Mouse (Mus musculus): ENCODE measurements at regions not wholly inside any gene's neighbourhood (a gene's known extent, or its start where the extent isn't known, plus 50 kb on each side); places are given as distances from the start of the nearest gene placed in this dataset.

GRCm38 (mm10) chr12:10573381-10573780, 182.8 kb downstream of the Rdh14 start:
- DNase-seq = no peak

GRCm38 (mm10) chr12:10582840-10583614, 192.5 kb downstream of the Rdh14 start:
- no peak for DNase-seq

- DNase-seq = peak; percentile 10
These were observed 193.5 kb downstream of the Rdh14 start for GRCm38 (mm10) chr12:10584026-10584425.

- peak; percentile 79 for DNase-seq
These were observed 199.0 kb downstream of the Rdh14 start for GRCm38 (mm10) chr12:10589537-10589936.

GRCm38 (mm10) chr12:10597976-10598746, 207.6 kb downstream of the Rdh14 start:
- DNase-seq = peak; percentile 74

- no peak for DNase-seq
These were observed 209.5 kb downstream of the Rdh14 start for GRCm38 (mm10) chr12:10600111-10600510.

- no peak for DNase-seq
These were observed 227.7 kb downstream of the Rdh14 start for GRCm38 (mm10) chr12:10618319-10618718.

- DNase-seq = no peak
These were observed 230.0 kb downstream of the Rdh14 start for GRCm38 (mm10) chr12:10620541-10620940.

GRCm38 (mm10) chr12:10638591-10638990, 248.0 kb downstream of the Rdh14 start:
- DNase-seq = no peak

GRCm38 (mm10) chr12:10654466-10655184, 264.1 kb downstream of the Rdh14 start:
- no peak for DNase-seq

GRCm38 (mm10) chr12:10655185-10655544, 264.6 kb downstream of the Rdh14 start:
- no peak for DNase-seq

- no peak for DNase-seq
These were observed 268.3 kb downstream of the Rdh14 start for GRCm38 (mm10) chr12:10658826-10659225.

- DNase-seq = no peak
These were observed 296.2 kb downstream of the Rdh14 start for GRCm38 (mm10) chr12:10686747-10687146.
